ENCODE assay signal across 8 mouse cellular contexts in genomic region chr15:83344956-83345355, GRCm38 (mm10). TPM values are rescaled to one million over a fixed set of nuclear protein-coding genes. Genes with fewer than 3 reads are reported as not detected.
DNase-seq lines count a peak whose midpoint lies in the region; ATAC-seq and TF ChIP-seq lines count a peak whose summit lies in the region.
"Had no signal": no experiment of that assay in that cellular context is flagged by ENCODE, and none has a peak within 500 bp of the region (broad histone marks: within the 10 kb centered on the region; RNA-seq: fewer than 3 reads in every experiment).

No protein-coding gene starts in this region.

- no peak overlapping the region for H3K4me3 ChIP-seq in left cerebral cortex, adult 2 months
- no peak overlapping the region for H3K4me3 ChIP-seq in heart, postnatal 0 days (ENCODE audit: low read depth, low read length)
- H3K4me3 ChIP-seq: neural tube, embryonic 13.5 days had no signal

- no peak; the same call in 1 of the 2 replicates for TF ChIP-seq CTCF in left cerebral cortex, adult 2 months (IDR thresholded peaks at IDR 0.05)
- TF ChIP-seq CTCF in heart, postnatal 0 days (IDR thresholded peaks at IDR 0.05; ENCODE audit: low read depth) = no peak

- no peaks in the 10 kb centered on the region for H3K9me3 ChIP-seq in heart, postnatal 0 days (replicated peaks; ENCODE audit: control insufficient read depth, low read length)
- H3K9me3 ChIP-seq: neural tube, embryonic 13.5 days had no signal

- peak; percentile 23 to 33 for DNase-seq in left cerebral cortex, adult 2 months (ENCODE audit: extremely low spot score in 1 of 2, low spot score in 2 of 2)
- DNase-seq in left cerebral cortex, adult 11 months (ENCODE audit: low spot score) = no peak
- DNase-seq in brain, adult 2 months (ENCODE audit: low read depth, low spot score) = peak; percentile 77
- DNase-seq in heart, postnatal 0 days (ENCODE audit: low spot score) = peak; percentile 85
- peak; percentile 45 to 54 for DNase-seq in right cerebral cortex, postnatal 36 days (ENCODE audit: low spot score in 2 of 2)

- no peak overlapping the region for H3K27ac ChIP-seq in left cerebral cortex, adult 2 months
- peak overlapping the region; percentile 92 for H3K27ac ChIP-seq in heart, postnatal 0 days (ENCODE audit: low read depth)
- H3K27ac ChIP-seq: neural tube, embryonic 13.5 days had no signal

- intact Hi-C loops in left cerebral cortex, adult 2 months (cut with DNase I) = no loop called here

- no peaks in the 10 kb centered on the region for H3K27me3 ChIP-seq in heart, postnatal 0 days (ENCODE audit: control insufficient read depth, insufficient read depth, low read length)
- H3K27me3 ChIP-seq: neural tube, embryonic 13.5 days had no signal

- no peak overlapping the region; the same call in 1 of the 2 replicates for H3K9ac ChIP-seq in heart, postnatal 0 days (replicated peaks; ENCODE audit: low read depth, low read length)
- H3K9ac ChIP-seq: neural tube, embryonic 13.5 days had no signal

- peaks cover 25% of the 10 kb centered on the region for H3K4me1 ChIP-seq in heart, postnatal 0 days (ENCODE audit: control insufficient read depth, insufficient read depth)

- peak; percentile 90 for ATAC-seq in heart, postnatal 0 days (ENCODE audit: insufficient read depth, low read depth)
- no peak for ATAC-seq in cerebellum, adult (ENCODE audit: insufficient number of reproducible peaks, low FRiP score, low TSS enrichment)
- ATAC-seq in monocyte, adult 5-6 weeks (replicated peaks; ENCODE audit: insufficient number of reproducible peaks, low FRiP score, low TSS enrichment, poor library complexity, severe bottlenecking) = no peak

- peaks cover 20% of the 10 kb centered on the region for H3K36me3 ChIP-seq in heart, postnatal 0 days (replicated peaks; ENCODE audit: control insufficient read depth, insufficient read depth, low read length)

- 22% methylated on average over 7 of the region's 7 CpGs for WGBS in heart, postnatal 0 days

- no peak for TF ChIP-seq EP300 in heart, postnatal 0 days (IDR thresholded peaks at IDR 0.05; ENCODE audit: low read depth)

- H3K4me2 ChIP-seq in heart, postnatal 0 days (ENCODE audit: low read depth, low read length) = no peak overlapping the region
- H3K4me2 ChIP-seq: neural tube, embryonic 13.5 days had no signal

RNA-seq across cellular contexts. Expression of gene Arfgap3, which starts 5.1 kb away (rescaled TPM):
- total RNA-seq in left cerebral cortex, adult 2 months (2021) = 10 to 100 TPM; 19.5 to 21.5 TPM
- 86.9 and 112 TPM in 2 replicates for total RNA-seq in heart, postnatal 0 days (2014; rRNA removed; ENCODE audit: low replicate concordance)
- polyA plus RNA-seq in heart, postnatal 0 days (2015; fragmentation: Nextera tagmentation; extraction: Ambion mirVana) = 22.4 and 25.4 TPM in 2 replicates
- total RNA-seq in monocyte, adult 5-6 weeks (2017) = 15.1 to 26.9 TPM (median 15.7 TPM) in 3 replicates
